Mouse (Mus musculus): ENCODE measurements at regions not wholly inside any gene's neighbourhood (a gene's known extent, or its start where the extent isn't known, plus 50 kb on each side); places are given as distances from the start of the nearest gene placed in this dataset.

- TF ChIP-seq CTCF (IDR thresholded peaks at IDR 0.05; ENCODE audit: low read depth, low read length): no peak
- no peak for TF ChIP-seq TAL1 (conservative IDR thresholded peaks at IDR 0.05; ENCODE audit: low read depth, low read length)
Measured at GRCm38 (mm10) chr11:114127426-114127825, 60.6 kb upstream of the Sdk2 start.

Measured in G1E (cell line).